Mouse (Mus musculus): Measurements from ENCODE around the gene Dcst2. TPM values are rescaled to one million over a fixed set of nuclear protein-coding genes. Genes with fewer than 3 reads are reported as not detected.
A peak's percentile ranks its signal among the peaks of the same experiment; 100 is the strongest.

The Dcst2 gene
- polyA plus RNA-seq, 1 experiment, result 0.01 TPM

DNA sequence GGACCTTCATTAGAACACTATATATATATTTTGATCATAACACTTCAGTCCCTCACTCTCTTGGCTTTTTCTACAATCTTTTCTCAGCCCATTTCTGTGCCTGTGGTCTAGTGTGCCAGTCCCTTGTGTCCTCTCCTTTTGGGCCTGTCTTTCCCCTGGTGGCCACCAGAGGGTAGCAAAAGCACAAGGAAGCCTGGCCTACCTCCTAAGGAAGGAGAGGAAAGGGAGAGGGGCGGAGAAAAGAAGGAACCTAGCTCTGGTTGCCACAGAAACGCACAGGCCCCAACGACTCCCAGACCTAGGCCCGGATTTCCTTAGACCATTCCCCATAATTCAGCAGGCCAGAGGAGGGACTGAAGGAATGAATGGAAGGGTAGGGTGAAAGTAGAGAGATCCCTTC is 44.9 kb upstream of the Dcst2 start:
- no peak for TF ChIP-seq POLR2A (IDR thresholded peaks at IDR 0.05; ENCODE audit: insufficient read length, low read depth)
- no peak for TF ChIP-seq USF1 (IDR thresholded peaks at IDR 0.05; ENCODE audit: low read depth)
- no peak for TF ChIP-seq MYOD1 (IDR thresholded peaks at IDR 0.05; ENCODE audit: control insufficient read depth in 1 of 3, insufficient read length in 2 of 3, low read depth in 2 of 3)
- no peak for TF ChIP-seq MYOG (IDR thresholded peaks at IDR 0.05; ENCODE audit: control insufficient read depth in 1 of 3, insufficient read depth in 1 of 3, insufficient read length in 2 of 3, low read depth in 2 of 3)
- no peak for TF ChIP-seq SRF (IDR thresholded peaks at IDR 0.05; ENCODE audit: control insufficient read depth, insufficient read length, low read depth)
- no peak for TF ChIP-seq TCF12 (IDR thresholded peaks at IDR 0.05; ENCODE audit: insufficient read depth, poor library complexity, severe bottlenecking)
- TF ChIP-seq E2F4 (IDR thresholded peaks at IDR 0.05; ENCODE audit: insufficient read depth), result no peak
- TF ChIP-seq POLR2AphosphoS2 (IDR thresholded peaks at IDR 0.05; ENCODE audit: insufficient read length, low read depth), result no peak
- TF ChIP-seq TCF3 (IDR thresholded peaks at IDR 0.05; ENCODE audit: insufficient read length, low read depth), result no peak
- TF ChIP-seq REST (IDR thresholded peaks at IDR 0.05; ENCODE audit: insufficient read depth, insufficient read length), result no peak
- no peak for TF ChIP-seq CEBPB (IDR thresholded peaks at IDR 0.05; ENCODE audit: insufficient read depth, poor library complexity, severe bottlenecking)
- no peak for TF ChIP-seq MAX (IDR thresholded peaks at IDR 0.05; ENCODE audit: low read depth)
- Histone ChIP-seq H3K79me2 (ENCODE audit: control insufficient read depth, insufficient read depth) (no peaks in the 10 kb centered on the region), H3K36me3 (ENCODE audit: control insufficient read depth, insufficient read depth) (no peaks in the 10 kb centered on the region), H3K27me3 (ENCODE audit: control insufficient read depth, insufficient read depth, insufficient read length) (peaks cover 29% of the 10 kb centered on the region), H3K4me2 (ENCODE audit: low read depth) (peak overlapping the region; percentile 74), H3K4me3 (no peak overlapping the region), H3ac (ENCODE audit: control insufficient read depth, insufficient read length) (no peak overlapping the region)

DNA sequence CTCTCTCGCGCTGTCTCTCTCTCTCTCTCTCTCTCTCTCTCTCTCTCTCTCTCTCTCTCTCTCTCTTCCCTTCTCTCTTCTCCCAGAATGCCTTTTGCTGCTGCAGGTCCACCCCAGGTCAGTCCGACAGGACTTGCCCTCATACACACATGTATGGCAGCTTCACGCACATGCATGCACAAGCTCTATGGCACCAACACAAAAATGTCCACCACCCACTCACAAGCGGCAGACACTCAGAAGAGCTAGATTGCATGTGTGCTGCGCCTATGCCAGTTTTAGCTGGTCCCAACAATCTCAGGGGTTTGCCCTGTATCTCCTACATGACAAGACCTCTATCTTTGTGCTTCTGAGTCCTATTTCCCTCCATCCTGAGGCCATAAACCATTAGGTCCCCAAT is 44.5 kb upstream of the Dcst2 start:
- no peak overlapping the region for H3K4me3 ChIP-seq
- peaks cover 33% of the 10 kb centered on the region for H3K27me3 ChIP-seq (ENCODE audit: control insufficient read depth, insufficient read depth, insufficient read length)
- H3K4me2 ChIP-seq (ENCODE audit: low read depth), result no peak overlapping the region
- H3K36me3 ChIP-seq (ENCODE audit: control insufficient read depth, insufficient read depth), result no peaks in the 10 kb centered on the region
- TF ChIP-seq CEBPB (IDR thresholded peaks at IDR 0.05; ENCODE audit: insufficient read depth, poor library complexity, severe bottlenecking) (no peak), REST (IDR thresholded peaks at IDR 0.05; ENCODE audit: insufficient read depth, insufficient read length) (no peak), MYOD1 (IDR thresholded peaks at IDR 0.05; ENCODE audit: control insufficient read depth in 1 of 3, insufficient read length in 2 of 3, low read depth in 2 of 3) (no peak), TCF3 (IDR thresholded peaks at IDR 0.05; ENCODE audit: insufficient read length, low read depth) (no peak), POLR2AphosphoS2 (IDR thresholded peaks at IDR 0.05; ENCODE audit: insufficient read length, low read depth) (no peak), MYOG (IDR thresholded peaks at IDR 0.05; ENCODE audit: control insufficient read depth in 1 of 3, insufficient read depth in 1 of 3, insufficient read length in 2 of 3, low read depth in 2 of 3) (no peak), MAX (IDR thresholded peaks at IDR 0.05; ENCODE audit: low read depth) (no peak), E2F4 (IDR thresholded peaks at IDR 0.05; ENCODE audit: insufficient read depth) (no peak), POLR2A (IDR thresholded peaks at IDR 0.05; ENCODE audit: insufficient read length, low read depth) (no peak), SRF (IDR thresholded peaks at IDR 0.05; ENCODE audit: control insufficient read depth, insufficient read length, low read depth) (no peak), USF1 (IDR thresholded peaks at IDR 0.05; ENCODE audit: low read depth) (no peak), TCF12 (IDR thresholded peaks at IDR 0.05; ENCODE audit: insufficient read depth, poor library complexity, severe bottlenecking) (no peak)
- H3K79me2 ChIP-seq (ENCODE audit: control insufficient read depth, insufficient read depth), result no peaks in the 10 kb centered on the region
- no peak overlapping the region for H3ac ChIP-seq (ENCODE audit: control insufficient read depth, insufficient read length)

DNA sequence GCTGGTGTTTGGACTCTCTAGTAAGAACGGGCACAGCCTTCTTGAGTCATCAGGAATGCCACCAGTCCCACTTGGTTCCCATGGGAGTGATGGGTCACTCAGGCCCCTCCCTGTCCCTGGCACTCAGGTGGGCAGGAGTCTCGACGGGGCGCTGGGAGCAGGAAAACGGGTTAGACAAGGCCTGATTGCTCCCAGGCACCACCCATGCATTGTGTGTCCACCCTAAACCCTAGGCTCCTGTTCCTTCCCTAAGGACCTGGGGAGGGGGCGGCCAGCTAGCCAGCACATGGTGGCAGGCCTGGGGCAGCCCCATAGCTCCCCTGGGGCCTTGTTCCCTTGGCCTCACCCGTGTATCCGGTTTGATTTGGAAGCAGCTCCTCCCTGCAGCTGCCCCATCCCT is 43.5 kb upstream of the Dcst2 start:
- no peak overlapping the region for H3ac ChIP-seq (ENCODE audit: control insufficient read depth, insufficient read length)
- no peak overlapping the region for H3K4me2 ChIP-seq (ENCODE audit: low read depth)
- peaks cover 43% of the 10 kb centered on the region for H3K27me3 ChIP-seq (ENCODE audit: control insufficient read depth, insufficient read depth, insufficient read length)

DNA sequence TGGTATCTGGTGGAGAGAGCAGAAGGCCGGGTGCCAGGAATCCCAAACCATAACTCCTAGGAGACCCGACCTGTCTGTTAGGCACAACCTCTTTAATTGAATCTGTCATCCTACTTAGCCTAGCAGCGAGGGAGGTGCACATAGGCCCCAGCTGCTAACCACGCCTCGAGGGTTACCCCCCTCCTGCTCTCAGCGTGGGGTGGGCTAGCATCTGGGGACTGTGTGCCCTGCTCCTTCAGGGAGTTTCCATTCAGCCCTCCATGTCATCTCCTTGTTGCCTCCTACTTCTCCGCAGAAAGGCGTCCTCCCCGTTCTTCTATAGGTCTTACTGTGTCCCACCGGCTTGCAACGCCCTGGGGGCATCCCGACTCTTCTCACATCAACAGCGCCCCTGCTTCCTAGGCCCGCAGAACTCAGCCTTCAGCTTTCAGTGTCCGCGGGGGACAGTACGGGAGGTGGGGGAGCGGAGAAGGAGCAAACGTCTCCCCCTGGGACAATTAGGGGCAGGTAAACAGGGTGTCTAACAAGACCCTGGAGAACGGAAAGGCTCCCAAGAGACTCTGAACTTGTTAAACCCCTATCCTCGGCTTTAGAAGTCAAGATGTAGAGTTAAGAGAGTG is 42.7 kb upstream of the Dcst2 start:
- peaks cover 43% of the 10 kb centered on the region for H3K27me3 ChIP-seq (ENCODE audit: control insufficient read depth, insufficient read depth, insufficient read length)
- H3K4me3 ChIP-seq, result no peak overlapping the region
- no peak overlapping the region for H3ac ChIP-seq (ENCODE audit: control insufficient read depth, insufficient read length)

More for the DNA sequence above, 43.5 kb upstream of the Dcst2 start:
- TF ChIP-seq USF1 (IDR thresholded peaks at IDR 0.05; ENCODE audit: low read depth) (no peak), TCF3 (IDR thresholded peaks at IDR 0.05; ENCODE audit: insufficient read length, low read depth) (no peak), POLR2A (IDR thresholded peaks at IDR 0.05; ENCODE audit: insufficient read length, low read depth) (no peak), MYOG (IDR thresholded peaks at IDR 0.05; ENCODE audit: control insufficient read depth in 1 of 3, insufficient read depth in 1 of 3, insufficient read length in 2 of 3, low read depth in 2 of 3) (peak in 1 of 3 experiments; percentile 26), E2F4 (IDR thresholded peaks at IDR 0.05; ENCODE audit: insufficient read depth) (no peak), MAX (IDR thresholded peaks at IDR 0.05; ENCODE audit: low read depth) (no peak), POLR2AphosphoS2 (IDR thresholded peaks at IDR 0.05; ENCODE audit: insufficient read length, low read depth) (no peak), SRF (IDR thresholded peaks at IDR 0.05; ENCODE audit: control insufficient read depth, insufficient read length, low read depth) (no peak), REST (IDR thresholded peaks at IDR 0.05; ENCODE audit: insufficient read depth, insufficient read length) (no peak)
- no peaks in the 10 kb centered on the region for H3K79me2 ChIP-seq (ENCODE audit: control insufficient read depth, insufficient read depth)
- no peaks in the 10 kb centered on the region for H3K36me3 ChIP-seq (ENCODE audit: control insufficient read depth, insufficient read depth)
- no peak overlapping the region for H3K4me3 ChIP-seq

More for the DNA sequence above, 42.7 kb upstream of the Dcst2 start:
- TF ChIP-seq MYOG (IDR thresholded peaks at IDR 0.05; ENCODE audit: control insufficient read depth in 1 of 3, insufficient read depth in 1 of 3, insufficient read length in 2 of 3, low read depth in 2 of 3), result no peak
- TF ChIP-seq POLR2A (IDR thresholded peaks at IDR 0.05; ENCODE audit: insufficient read length, low read depth), result no peak
- TF ChIP-seq CEBPB (IDR thresholded peaks at IDR 0.05; ENCODE audit: insufficient read depth, poor library complexity, severe bottlenecking), result no peak
- TF ChIP-seq POLR2AphosphoS2 (IDR thresholded peaks at IDR 0.05; ENCODE audit: insufficient read length, low read depth), result no peak
- no peak for TF ChIP-seq USF1 (IDR thresholded peaks at IDR 0.05; ENCODE audit: low read depth)
- TF ChIP-seq TCF12 (IDR thresholded peaks at IDR 0.05; ENCODE audit: insufficient read depth, poor library complexity, severe bottlenecking), result no peak
- TF ChIP-seq E2F4 (IDR thresholded peaks at IDR 0.05; ENCODE audit: insufficient read depth), result no peak
- no peak for TF ChIP-seq SRF (IDR thresholded peaks at IDR 0.05; ENCODE audit: control insufficient read depth, insufficient read length, low read depth)
- TF ChIP-seq TCF3 (IDR thresholded peaks at IDR 0.05; ENCODE audit: insufficient read length, low read depth), result no peak
- no peak for TF ChIP-seq REST (IDR thresholded peaks at IDR 0.05; ENCODE audit: insufficient read depth, insufficient read length)
- TF ChIP-seq MYOD1 (IDR thresholded peaks at IDR 0.05; ENCODE audit: control insufficient read depth in 1 of 3, insufficient read length in 2 of 3, low read depth in 2 of 3), result no peak
- no peak for TF ChIP-seq MAX (IDR thresholded peaks at IDR 0.05; ENCODE audit: low read depth)
- H3K79me2 ChIP-seq (ENCODE audit: control insufficient read depth, insufficient read depth), result no peaks in the 10 kb centered on the region
- no peak overlapping the region for H3K4me2 ChIP-seq (ENCODE audit: low read depth)
- H3K36me3 ChIP-seq (ENCODE audit: control insufficient read depth, insufficient read depth), result no peaks in the 10 kb centered on the region
